8 mouse cellular contexts compared by ENCODE assay signal in the genomic region with DNA sequence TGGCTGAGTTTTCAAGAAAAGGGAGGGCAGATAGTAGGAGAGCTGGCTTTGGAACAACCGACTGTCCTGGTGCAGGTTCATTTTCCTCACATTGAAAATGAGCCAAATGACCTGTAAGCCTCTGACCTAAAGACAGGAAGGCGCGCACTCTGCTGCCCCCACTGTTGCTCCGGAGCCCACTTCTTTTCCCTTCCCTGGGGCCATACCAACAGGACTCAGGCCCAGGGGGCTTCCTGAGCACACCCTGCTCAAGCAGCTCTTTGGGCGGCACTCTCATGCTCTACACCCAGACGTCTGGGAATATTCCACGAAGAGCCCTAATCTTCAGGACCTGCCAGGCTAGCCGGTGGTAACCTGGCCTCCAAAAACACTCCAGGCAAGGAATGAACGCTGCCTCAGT. TPM values are rescaled to one million over a fixed set of nuclear protein-coding genes. Genes with fewer than 3 reads are reported as not detected.
A peak's percentile ranks its signal among the peaks of the same experiment; 100 is the strongest.
DNase-seq lines count a peak whose midpoint lies in the region; ATAC-seq lines count a peak whose summit lies in the region.

No protein-coding gene starts in this region.

- peak overlapping the region in 1 of 2 experiments; percentile 76; a peak in 1 of 4 replicates for H3K4me3 ChIP-seq in heart, embryonic 14.5 days (ENCODE audit: control insufficient read depth in 1 of 2, insufficient read depth in 1 of 2, low read depth in 1 of 2, low read length in 2 of 2)
- peak overlapping the region; percentile 88; the same call in 1 of the 2 replicates for H3K4me3 ChIP-seq in brown adipose tissue, adult 24 weeks (ENCODE audit: insufficient read depth, low read depth, low read length)
- peak overlapping the region; percentile 67 for H3K4me3 ChIP-seq in hindbrain, embryonic 13.5 days
- H3K4me3 ChIP-seq in midbrain, embryonic 13.5 days (replicated peaks), result peak overlapping the region; percentile 66; the same call in 1 of the 2 replicates

- 12% methylated on average over 9 of the region's 9 CpGs for WGBS in heart, embryonic 14.5 days
- WGBS in hindbrain, embryonic 13.5 days, result 3% methylated on average over 9 of the region's 9 CpGs
- 9% methylated on average over 9 of the region's 9 CpGs for WGBS in midbrain, embryonic 13.5 days

- H3K9ac ChIP-seq in heart, embryonic 14.5 days (ENCODE audit: low read length), result peak overlapping the region; percentile 80
- H3K9ac ChIP-seq in hindbrain, embryonic 13.5 days, result no peak overlapping the region
- no peak overlapping the region for H3K9ac ChIP-seq in midbrain, embryonic 13.5 days (replicated peaks)

- no peak overlapping the region for H3K27ac ChIP-seq in heart, embryonic 14.5 days (replicated peaks in 1 of 2; ENCODE audit: control insufficient read depth in 1 of 2, insufficient read depth in 1 of 2, low read depth in 2 of 2, low read length in 2 of 2)
- H3K27ac ChIP-seq in brown adipose tissue, adult 24 weeks (replicated peaks; ENCODE audit: low read depth, low read length), result no peak overlapping the region
- H3K27ac ChIP-seq in hindbrain, embryonic 13.5 days, result no peak overlapping the region
- H3K27ac ChIP-seq in midbrain, embryonic 13.5 days, result no peak overlapping the region

- no peaks in the 10 kb centered on the region for H3K36me3 ChIP-seq in heart, embryonic 14.5 days (ENCODE audit: control insufficient read depth, insufficient read depth, low read length)
- H3K36me3 ChIP-seq in hindbrain, embryonic 13.5 days, result no peaks in the 10 kb centered on the region
- no peaks in the 10 kb centered on the region for H3K36me3 ChIP-seq in midbrain, embryonic 13.5 days

- H3K4me1 ChIP-seq in heart, embryonic 14.5 days (ENCODE audit: control insufficient read depth in 2 of 2, insufficient read depth in 2 of 2, low read length in 2 of 2), result peaks cover 27 to 30% of the 10 kb centered on the region in 2 experiments
- peaks cover 17% of the 10 kb centered on the region for H3K4me1 ChIP-seq in brown adipose tissue, adult 24 weeks (ENCODE audit: control insufficient read depth, insufficient read depth, insufficient read length, low read length)
- peaks cover 37% of the 10 kb centered on the region for H3K4me1 ChIP-seq in hindbrain, embryonic 13.5 days (replicated peaks)
- H3K4me1 ChIP-seq in midbrain, embryonic 13.5 days (replicated peaks), result peaks cover 29% of the 10 kb centered on the region

- intact Hi-C loops in heart, postnatal 25 days (cut with DNase I), result loop anchor here (2.0 kb wide), 1 partner anchor 29 kb away; the partner anchor contains the start of gene Btbd1
- intact Hi-C loops in left cerebral cortex, postnatal 36 days (cut with DNase I), result no loop called here

- H3K27me3 ChIP-seq in heart, embryonic 14.5 days (ENCODE audit: control insufficient read depth, insufficient read depth, low read length), result no peaks in the 10 kb centered on the region
- peaks cover 44% of the 10 kb centered on the region for H3K27me3 ChIP-seq in hindbrain, embryonic 13.5 days
- H3K27me3 ChIP-seq in midbrain, embryonic 13.5 days, result peaks cover 32% of the 10 kb centered on the region

- H3K4me2 ChIP-seq in heart, embryonic 14.5 days (ENCODE audit: low read length), result peak overlapping the region; percentile 84
- peak overlapping the region; percentile 97 for H3K4me2 ChIP-seq in hindbrain, embryonic 13.5 days
- peak overlapping the region; percentile 98 for H3K4me2 ChIP-seq in midbrain, embryonic 13.5 days (replicated peaks)

- no peak for ATAC-seq in heart, embryonic 14.5 days (ENCODE audit: insufficient number of reproducible peaks, insufficient read depth, low FRiP score, low read depth)
- no peak for ATAC-seq in hindbrain, embryonic 13.5 days (ENCODE audit: low FRiP score)
- no peak for ATAC-seq in midbrain, embryonic 13.5 days

- H3K9me3 ChIP-seq in heart, embryonic 14.5 days (ENCODE audit: control insufficient read depth, low read length), result no peaks in the 10 kb centered on the region
- no peaks in the 10 kb centered on the region for H3K9me3 ChIP-seq in hindbrain, embryonic 13.5 days
- H3K9me3 ChIP-seq in midbrain, embryonic 13.5 days, result no peaks in the 10 kb centered on the region

- no peak for DNase-seq in heart, postnatal 25 days (ENCODE audit: low spot score)
- no peak for DNase-seq in adrenal gland, postnatal 10 days
- no peak for DNase-seq in spleen, adult 12 weeks (ENCODE audit: low spot score)
- DNase-seq in left cerebral cortex, postnatal 36 days (ENCODE audit: low spot score in 2 of 2), result no peak

RNA-seq across cellular contexts. Expression of gene Tm6sf1, which starts 0.6 kb away (rescaled TPM):
- 33.7 and 34.4 TPM in 2 replicates for polyA plus RNA-seq in heart, embryonic 14.5 days (2014; fragmentation: Nextera tagmentation; extraction: Ambion mirVana)
- 10 to 100 TPM; 13.1 to 13.4 TPM for total RNA-seq in heart, postnatal 25 days (2021)
- polyA plus RNA-seq in brown adipose tissue, adult 24 weeks (2012; ENCODE audit: insufficient read depth, insufficient read length, missing spikeins), result 21.2 and 24.4 TPM in 2 replicates
- 10.1 and 11.2 TPM in 2 replicates for polyA plus RNA-seq in hindbrain, embryonic 13.5 days (2015; fragmentation: Nextera tagmentation; extraction: Ambion mirVana)
- polyA plus RNA-seq in midbrain, embryonic 13.5 days (2015; fragmentation: Nextera tagmentation; extraction: Ambion mirVana), result 8.1 and 9.8 TPM in 2 replicates
- 10 to 100 TPM; 15.8 to 21.2 TPM for total RNA-seq in adrenal gland, postnatal 10 days (2021)
- 10 to 100 TPM; 28.4 to 36.9 TPM for total RNA-seq in left cerebral cortex, postnatal 36 days (2021)

RNA-seq across cellular contexts. Expression of gene Gm10160, which starts 2.6 kb away (rescaled TPM):
- polyA plus RNA-seq in heart, embryonic 14.5 days (2014; fragmentation: Nextera tagmentation; extraction: Ambion mirVana), result not detected in 2 replicates
- total RNA-seq in heart, postnatal 25 days (2021), result not detected
- polyA plus RNA-seq in brown adipose tissue, adult 24 weeks (2012; ENCODE audit: insufficient read depth, insufficient read length, missing spikeins), result not detected in 2 replicates
- polyA plus RNA-seq in hindbrain, embryonic 13.5 days (2015; fragmentation: Nextera tagmentation; extraction: Ambion mirVana), result not detected in 2 replicates
- polyA plus RNA-seq in midbrain, embryonic 13.5 days (2015; fragmentation: Nextera tagmentation; extraction: Ambion mirVana), result not detected in 2 replicates
- not detected for total RNA-seq in adrenal gland, postnatal 10 days (2021)
- total RNA-seq in left cerebral cortex, postnatal 36 days (2021), result not detected

RNA-seq across cellular contexts. Expression of gene Btbd1, which starts 29.0 kb away (rescaled TPM):
- polyA plus RNA-seq in heart, embryonic 14.5 days (2014; fragmentation: Nextera tagmentation; extraction: Ambion mirVana), result 126 and 130 TPM in 2 replicates
- total RNA-seq in heart, postnatal 25 days (2021), result 100 to 1,000 TPM; 121 to 134 TPM
- polyA plus RNA-seq in brown adipose tissue, adult 24 weeks (2012; ENCODE audit: insufficient read depth, insufficient read length, missing spikeins), result 193 and 285 TPM in 2 replicates
- 87.2 and 95.1 TPM in 2 replicates for polyA plus RNA-seq in hindbrain, embryonic 13.5 days (2015; fragmentation: Nextera tagmentation; extraction: Ambion mirVana)
- 90.1 and 93.6 TPM in 2 replicates for polyA plus RNA-seq in midbrain, embryonic 13.5 days (2015; fragmentation: Nextera tagmentation; extraction: Ambion mirVana)
- total RNA-seq in adrenal gland, postnatal 10 days (2021), result 100 to 1,000 TPM; 116 to 135 TPM
- total RNA-seq in left cerebral cortex, postnatal 36 days (2021), result 100 to 1,000 TPM; 113 to 124 TPM
